Mouse (Mus musculus): ENCODE results near the gene Scml4.

GRCm38 (mm10) chr10:42908562-42908961 lies 48.4 kb downstream of the Scml4 start:
- no peak for TF ChIP-seq CTCF (IDR thresholded peaks at IDR 0.05 in 2 of 3, conservative IDR thresholded peaks at IDR 0.05 in 1 of 3; ENCODE audit: control insufficient read depth in 1 of 3, insufficient read depth in 1 of 3, low read depth in 2 of 3, low read length in 3 of 3, poor library complexity in 1 of 3, severe bottlenecking in 1 of 3)
- TF ChIP-seq POLR2A (IDR thresholded peaks at IDR 0.05; ENCODE audit: control insufficient read depth in 1 of 2, insufficient read depth in 1 of 2, low read depth in 1 of 2, low read length in 2 of 2, poor library complexity in 1 of 2) = no peak
- TF ChIP-seq GATA1 (IDR thresholded peaks at IDR 0.05; ENCODE audit: low read depth, low read length) = no peak
- TF ChIP-seq TBP (IDR thresholded peaks at IDR 0.05; ENCODE audit: low read depth, low read length) = no peak
- TF ChIP-seq TAL1 (IDR thresholded peaks at IDR 0.05; ENCODE audit: low read length) = no peak
- TF ChIP-seq ZC3H11A (IDR thresholded peaks at IDR 0.05; ENCODE audit: low read depth, low read length) = no peak
- TF ChIP-seq SIN3A (IDR thresholded peaks at IDR 0.05; ENCODE audit: low read length) = no peak
- no peak for TF ChIP-seq RCOR1 (IDR thresholded peaks at IDR 0.05; ENCODE audit: low read depth, low read length)
- TF ChIP-seq USF2 (IDR thresholded peaks at IDR 0.05; ENCODE audit: borderline replicate concordance in 1 of 2, insufficient read depth in 1 of 2, low read depth in 1 of 2, low read length in 2 of 2) = no peak
- no peak for TF ChIP-seq EP300 (IDR thresholded peaks at IDR 0.05; ENCODE audit: low read depth in 1 of 2, low read length in 2 of 2)
- TF ChIP-seq JUND (IDR thresholded peaks at IDR 0.05; ENCODE audit: low read depth, low read length) = no peak
- no peak for TF ChIP-seq GABPA (IDR thresholded peaks at IDR 0.05; ENCODE audit: low read depth, low read length)
- TF ChIP-seq ZNF384 (IDR thresholded peaks at IDR 0.05; ENCODE audit: low read depth, low read length) = no peak

All from MEL (cell line).